Mouse (Mus musculus) myocyte (in vitro differentiated cells): ENCODE data around the gene Gm10647.
"Not testable (repeated sequence)": the region's sequence is repeated elsewhere in the genome, so short reads cannot be mapped to it uniquely, and the experiment has no call there.

Experiments used
- CEBPB ChIP-seq: IDR thresholded peaks from 2 replicates; pipeline ENCODE4 v1.6.1; 2011; ENCODE audit warnings: mild to moderate bottlenecking, moderate library complexity; ENCODE audit not compliant: poor library complexity, insufficient read depth, severe bottlenecking
- E2F4 ChIP-seq: IDR thresholded peaks from one replicate; pipeline ENCODE4 v1.6.1; 2011; ENCODE audit warnings: mild to moderate bottlenecking, control low read depth, moderate library complexity; ENCODE audit not compliant: insufficient read depth
- MYOD1 ChIP-seq, 3 experiments: IDR thresholded peaks; one replicate each; pipeline ENCODE4 v1.6.1; 2011; ENCODE audit warnings: control low read depth in 2 of 3, low read depth in 2 of 3, mild to moderate bottlenecking in 2 of 3, moderate library complexity in 1 of 3; ENCODE audit not compliant: insufficient read length in 2 of 3, control insufficient read depth in 1 of 3
- POLR2A ChIP-seq: IDR thresholded peaks from one replicate; pipeline ENCODE4 v1.6.1; 2011; ENCODE audit warnings: low read depth, mild to moderate bottlenecking, control low read depth, moderate library complexity; ENCODE audit not compliant: insufficient read length
- TCF12 ChIP-seq: IDR thresholded peaks from one replicate; pipeline ENCODE4 v1.6.1; 2011; ENCODE audit warnings: mild to moderate bottlenecking, control low read depth; ENCODE audit not compliant: poor library complexity, insufficient read depth, severe bottlenecking
- USF1 ChIP-seq: IDR thresholded peaks from one replicate; pipeline ENCODE4 v1.6.1; 2011; ENCODE audit warnings: low read depth, mild to moderate bottlenecking, control low read depth, moderate library complexity

GRCm38 (mm10) chr9:66784552-66784951 is 12.3 kb upstream of the Gm10647 start:
- TF ChIP-seq POLR2A; E2F4; TCF12; MYOD1 (IDR thresholded peaks at IDR 0.05; ENCODE audit: control insufficient read depth in 1 of 3, insufficient read length in 2 of 3, low read depth in 2 of 3); CEBPB; USF1: not testable (repeated sequence)
